ENCODE assay signal across 8 mouse cellular contexts in the genomic region with DNA sequence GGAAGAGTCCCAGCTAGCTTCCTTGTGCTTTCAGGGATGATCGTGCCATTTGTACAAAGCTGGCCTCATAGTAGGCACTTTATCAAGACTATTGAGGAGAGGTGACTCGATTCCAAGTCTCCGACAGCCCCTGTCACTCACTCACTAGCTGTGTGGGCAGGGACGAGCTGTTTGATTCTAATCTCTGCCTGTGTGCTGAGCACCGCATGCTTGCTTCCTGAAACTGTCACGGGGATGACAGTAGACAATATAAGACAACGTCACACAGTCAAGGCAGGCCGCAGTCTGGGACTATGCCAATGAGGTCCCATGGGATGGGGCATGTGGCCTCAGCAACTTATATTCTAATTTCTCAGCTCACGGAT. TPM values are rescaled to one million over a fixed set of nuclear protein-coding genes. Genes with fewer than 3 reads are reported as not detected.
DNase-seq lines count a peak whose midpoint lies in the region; ATAC-seq lines count a peak whose summit lies in the region.

No protein-coding gene starts in this region.

- no peaks in the 10 kb centered on the region for H3K9me3 ChIP-seq in embryonic facial prominence, embryonic 11.5 days (replicated peaks; ENCODE audit: control insufficient read depth, low read length)
- H3K9me3 ChIP-seq in stomach, embryonic 14.5 days (ENCODE audit: control insufficient read depth, low read depth, low read length): no peaks in the 10 kb centered on the region

- intact Hi-C loops in heart, postnatal 25 days (cut with DNase I): loop anchor here (1.0 to 5.0 kb wide), 4 partner anchors 17 to 500 kb away; a partner anchor contains a TSS

- no peak overlapping the region for H3K9ac ChIP-seq in embryonic facial prominence, embryonic 11.5 days (replicated peaks; ENCODE audit: low read length)
- no peak overlapping the region for H3K9ac ChIP-seq in stomach, embryonic 14.5 days (replicated peaks; ENCODE audit: low read depth, low read length)

- 0 out of 2 replicates have a peak, but pooled peaks have one; percentile 39 for ATAC-seq in embryonic facial prominence, embryonic 11.5 days (replicated peaks; ENCODE audit: insufficient number of reproducible peaks, low FRiP score, low TSS enrichment, low read depth)
- 0 out of 2 replicates have a peak, but pooled peaks have one; percentile 26 for ATAC-seq in stomach, embryonic 14.5 days (ENCODE audit: insufficient number of reproducible peaks, insufficient read depth, low FRiP score, low read depth)

- no peaks in the 10 kb centered on the region for H3K4me1 ChIP-seq in embryonic facial prominence, embryonic 11.5 days (ENCODE audit: control insufficient read depth, insufficient read depth, low read length)
- H3K4me1 ChIP-seq in stomach, embryonic 14.5 days (ENCODE audit: control insufficient read depth, insufficient read depth, low read length): no peaks in the 10 kb centered on the region

- no peak overlapping the region for H3K4me2 ChIP-seq in embryonic facial prominence, embryonic 11.5 days (ENCODE audit: low read depth, low read length)
- H3K4me2 ChIP-seq in stomach, embryonic 14.5 days (replicated peaks; ENCODE audit: low read depth, low read length): no peak overlapping the region

- no peaks in the 10 kb centered on the region for H3K36me3 ChIP-seq in embryonic facial prominence, embryonic 11.5 days (replicated peaks; ENCODE audit: control insufficient read depth, insufficient read depth, low read depth, low read length)
- no peaks in the 10 kb centered on the region for H3K36me3 ChIP-seq in stomach, embryonic 14.5 days (ENCODE audit: control insufficient read depth, insufficient read depth, low read length)

- peak; percentile 60 to 68 for DNase-seq in cerebellum, postnatal 10 days
- no peak for DNase-seq in cerebellum, adult 8-10 months
- no peak for DNase-seq in embryonic facial prominence, embryonic 11.5 days (ENCODE audit: low spot score)
- peak; percentile 21 for DNase-seq in heart, postnatal 25 days (ENCODE audit: low spot score)
- DNase-seq in kidney, postnatal 14 days: peak; percentile 74
- DNase-seq in lung, postnatal 14 days: peak; percentile 64
- no peak for DNase-seq in ovary, adult 18-20 months (ENCODE audit: low spot score)

- WGBS in embryonic facial prominence, embryonic 11.5 days: 58% methylated on average over 9 of the region's 9 CpGs
- WGBS in stomach, embryonic 14.5 days: 75% methylated on average over 9 of the region's 9 CpGs

- H3K27ac ChIP-seq in embryonic facial prominence, embryonic 11.5 days (replicated peaks; ENCODE audit: low read depth, low read length): 0 out of 2 replicates have a peak overlapping the region, but pooled peaks have one; percentile 28
- H3K27ac ChIP-seq in stomach, embryonic 14.5 days (ENCODE audit: low read length): peak overlapping the region; percentile 62

- H3K27me3 ChIP-seq in embryonic facial prominence, embryonic 11.5 days (ENCODE audit: control insufficient read depth, insufficient read depth, low read length): no peaks in the 10 kb centered on the region
- H3K27me3 ChIP-seq in stomach, embryonic 14.5 days (ENCODE audit: control insufficient read depth, insufficient read depth, low read length): no peaks in the 10 kb centered on the region

- no peak overlapping the region for H3K4me3 ChIP-seq in embryonic facial prominence, embryonic 11.5 days (ENCODE audit: low read depth, low read length)
- no peak overlapping the region for H3K4me3 ChIP-seq in stomach, embryonic 14.5 days (ENCODE audit: low read depth, low read length)

RNA-seq across cellular contexts. Expression of a gene that starts 13.6 kb away (rescaled TPM):
- 0.84 and 0.86 TPM in 2 replicates for polyA plus RNA-seq in embryonic facial prominence, embryonic 11.5 days (2014; fragmentation: Nextera tagmentation; extraction: Ambion mirVana)
- 1 to 10 TPM; 1.7 to 3.0 TPM for total RNA-seq in heart, postnatal 25 days (2021)
- 1.9 and 3.0 TPM in 2 replicates for polyA plus RNA-seq in stomach, embryonic 14.5 days (2014; fragmentation: Nextera tagmentation; extraction: Ambion mirVana)

RNA-seq across cellular contexts. Expression of a gene that starts 54.8 kb away (rescaled TPM):
- 158 and 159 TPM in 2 replicates for polyA plus RNA-seq in embryonic facial prominence, embryonic 11.5 days (2014; fragmentation: Nextera tagmentation; extraction: Ambion mirVana)
- total RNA-seq in heart, postnatal 25 days (2021): 10 to 100 TPM; 71.0 to 71.6 TPM
- 128 and 132 TPM in 2 replicates for polyA plus RNA-seq in stomach, embryonic 14.5 days (2014; fragmentation: Nextera tagmentation; extraction: Ambion mirVana)

Comparison
In these comparisons a context has a peak if more than half of its experiments do, and no peak if none do; other contexts are left out.
1. DNase-seq: peak in cerebellum, postnatal 10 days (2 of 2), heart, postnatal 25 days (single experiment), kidney, postnatal 14 days (single experiment) and lung, postnatal 14 days (single experiment); none in cerebellum, adult 8-10 months (single experiment), embryonic facial prominence, embryonic 11.5 days (single experiment) and ovary, adult 18-20 months (single experiment).